Mouse (Mus musculus): Measurements from ENCODE around the gene Eef1e1. TPM values are rescaled to one million over a fixed set of nuclear protein-coding genes. Genes with fewer than 3 reads are reported as not detected.
"Not testable (repeated sequence)": the region's sequence is repeated elsewhere in the genome, so short reads cannot be mapped to it uniquely, and the experiment has no call there.

The Eef1e1 gene
- 4.5 and 6.1 TPM in 2 replicates for polyA plus RNA-seq (2012; rRNA removed)

- H3K27me3 ChIP-seq (ENCODE audit: control insufficient read depth, insufficient read depth, low read length) = no peaks in the 10 kb centered on the region
- peak within 1 kb of the TSS; percentile 51; the same call in 1 of the 2 replicates for H3K27ac ChIP-seq (ENCODE audit: insufficient read depth, low read length)
- peaks cover 16% of the 10 kb centered on the region for H3K36me3 ChIP-seq (ENCODE audit: control insufficient read depth, insufficient read depth, low read length)
- peak; percentile 89 to 96 for DNase-seq (ENCODE audit: low read depth in 1 of 2, low spot score in 2 of 2)
- peaks cover 3% of the 10 kb centered on the region; the same call in 1 of the 2 replicates for H3K4me1 ChIP-seq (ENCODE audit: control insufficient read depth, insufficient read depth, insufficient read length)
- H3K4me3 ChIP-seq (ENCODE audit: extremely low read depth, insufficient read depth, insufficient read length) = peak within 1 kb of the TSS; percentile 91
- TF ChIP-seq POLR2A (IDR thresholded peaks at IDR 0.05; ENCODE audit: low read depth, low read length) = peak; percentile 58
- peak; percentile 18; the same call in 1 of the 2 replicates for TF ChIP-seq CTCF (IDR thresholded peaks at IDR 0.05; ENCODE audit: extremely low read depth, insufficient read depth, insufficient read length, insufficient replicate concordance)
- 1% methylated on average over 59 of the region's 59 CpGs for WGBS
These were observed at the start of gene Eef1e1 for GRCm38 (mm10) chr13:38658528-38659280. Gene Eef1e1, minus strand, starts transcription at chr13:38659058.

GRCm38 (mm10) chr13:38690845-38691244, 32.0 kb upstream of the Eef1e1 start:
- no peak overlapping the region for H3K4me3 ChIP-seq (ENCODE audit: extremely low read depth, insufficient read depth, insufficient read length)
- no peak overlapping the region for H3K27ac ChIP-seq (ENCODE audit: insufficient read depth, low read length)
- H3K36me3 ChIP-seq (ENCODE audit: control insufficient read depth, insufficient read depth, low read length) = no peaks in the 10 kb centered on the region
- no peaks in the 10 kb centered on the region for H3K4me1 ChIP-seq (ENCODE audit: control insufficient read depth, insufficient read depth, insufficient read length)
- 85% methylated on average over 6 of the region's 6 CpGs for WGBS
- H3K27me3 ChIP-seq (ENCODE audit: control insufficient read depth, insufficient read depth, low read length) = no peaks in the 10 kb centered on the region
- DNase-seq (ENCODE audit: low read depth in 1 of 2, low spot score in 2 of 2) = no peak
- TF ChIP-seq POLR2A (IDR thresholded peaks at IDR 0.05; ENCODE audit: low read depth, low read length) (no peak), CTCF (IDR thresholded peaks at IDR 0.05; ENCODE audit: extremely low read depth, insufficient read depth, insufficient read length, insufficient replicate concordance) (no peak)

- no peak for DNase-seq (ENCODE audit: low read depth in 1 of 2, low spot score in 2 of 2)
- Histone ChIP-seq H3K27me3 (ENCODE audit: control insufficient read depth, insufficient read depth, low read length) (no peaks in the 10 kb centered on the region), H3K4me3 (ENCODE audit: extremely low read depth, insufficient read depth, insufficient read length) (no peak overlapping the region), H3K4me1 (ENCODE audit: control insufficient read depth, insufficient read depth, insufficient read length) (no peaks in the 10 kb centered on the region), H3K27ac (ENCODE audit: insufficient read depth, low read length) (no peak overlapping the region), H3K36me3 (ENCODE audit: control insufficient read depth, insufficient read depth, low read length) (no peaks in the 10 kb centered on the region)
- 40% methylated on average over 3 of the region's 3 CpGs for WGBS
- TF ChIP-seq POLR2A (IDR thresholded peaks at IDR 0.05; ENCODE audit: low read depth, low read length) = no peak
- TF ChIP-seq CTCF (IDR thresholded peaks at IDR 0.05; ENCODE audit: extremely low read depth, insufficient read depth, insufficient read length, insufficient replicate concordance) = no peak
These were observed 31.2 kb upstream of the Eef1e1 start for GRCm38 (mm10) chr13:38690028-38690427.

GRCm38 (mm10) chr13:38688761-38689160, 29.9 kb upstream of the Eef1e1 start:
- TF ChIP-seq CTCF (IDR thresholded peaks at IDR 0.05; ENCODE audit: extremely low read depth, insufficient read depth, insufficient read length, insufficient replicate concordance) = no peak
- no peak for TF ChIP-seq POLR2A (IDR thresholded peaks at IDR 0.05; ENCODE audit: low read depth, low read length)
- no peak for DNase-seq (ENCODE audit: low read depth in 1 of 2, low spot score in 2 of 2)
- H3K27me3 ChIP-seq (ENCODE audit: control insufficient read depth, insufficient read depth, low read length) = no peaks in the 10 kb centered on the region
- H3K4me1 ChIP-seq (ENCODE audit: control insufficient read depth, insufficient read depth, insufficient read length) = no peaks in the 10 kb centered on the region
- no peak overlapping the region for H3K27ac ChIP-seq (ENCODE audit: insufficient read depth, low read length)
- no peaks in the 10 kb centered on the region for H3K36me3 ChIP-seq (ENCODE audit: control insufficient read depth, insufficient read depth, low read length)
- 86% methylated on average over 11 of the region's 11 CpGs for WGBS
- H3K4me3 ChIP-seq (ENCODE audit: extremely low read depth, insufficient read depth, insufficient read length) = no peak overlapping the region

- Histone ChIP-seq H3K4me3 (ENCODE audit: extremely low read depth, insufficient read depth, insufficient read length) (no peak overlapping the region), H3K4me1 (ENCODE audit: control insufficient read depth, insufficient read depth, insufficient read length) (no peaks in the 10 kb centered on the region), H3K27me3 (ENCODE audit: control insufficient read depth, insufficient read depth, low read length) (no peaks in the 10 kb centered on the region), H3K27ac (ENCODE audit: insufficient read depth, low read length) (no peak overlapping the region), H3K36me3 (ENCODE audit: control insufficient read depth, insufficient read depth, low read length) (no peaks in the 10 kb centered on the region)
- 89% methylated on average over 9 of the region's 9 CpGs for WGBS
- no peak for TF ChIP-seq CTCF (IDR thresholded peaks at IDR 0.05; ENCODE audit: extremely low read depth, insufficient read depth, insufficient read length, insufficient replicate concordance)
- no peak for TF ChIP-seq POLR2A (IDR thresholded peaks at IDR 0.05; ENCODE audit: low read depth, low read length)
- DNase-seq (ENCODE audit: low read depth in 1 of 2, low spot score in 2 of 2) = no peak
These were observed 13.5 kb upstream of the Eef1e1 start for GRCm38 (mm10) chr13:38672336-38672735.

GRCm38 (mm10) chr13:38671451-38671850, 12.6 kb upstream of the Eef1e1 start:
- not testable (repeated sequence) for H3K27ac ChIP-seq (ENCODE audit: insufficient read depth, low read length); H3K4me3 ChIP-seq (ENCODE audit: extremely low read depth, insufficient read depth, insufficient read length); H3K4me1 ChIP-seq (ENCODE audit: control insufficient read depth, insufficient read depth, insufficient read length); H3K27me3 ChIP-seq (ENCODE audit: control insufficient read depth, insufficient read depth, low read length); H3K36me3 ChIP-seq (ENCODE audit: control insufficient read depth, insufficient read depth, low read length); DNase-seq (ENCODE audit: low read depth in 1 of 2, low spot score in 2 of 2)
- WGBS = 92% methylated on average over 6 of the region's 6 CpGs

- H3K4me1 ChIP-seq (ENCODE audit: control insufficient read depth, insufficient read depth, insufficient read length) = no peaks in the 10 kb centered on the region
- no peak overlapping the region for H3K4me3 ChIP-seq (ENCODE audit: extremely low read depth, insufficient read depth, insufficient read length)
- no peaks in the 10 kb centered on the region for H3K36me3 ChIP-seq (ENCODE audit: control insufficient read depth, insufficient read depth, low read length)
- no peak overlapping the region for H3K27ac ChIP-seq (ENCODE audit: insufficient read depth, low read length)
- DNase-seq (ENCODE audit: low read depth in 1 of 2, low spot score in 2 of 2) = no peak
- H3K27me3 ChIP-seq (ENCODE audit: control insufficient read depth, insufficient read depth, low read length) = no peaks in the 10 kb centered on the region
- TF ChIP-seq POLR2A (IDR thresholded peaks at IDR 0.05; ENCODE audit: low read depth, low read length) (no peak), CTCF (IDR thresholded peaks at IDR 0.05; ENCODE audit: extremely low read depth, insufficient read depth, insufficient read length, insufficient replicate concordance) (no peak)
These were observed 11.2 kb upstream of the Eef1e1 start for GRCm38 (mm10) chr13:38670051-38670450.

All from spleen, adult 2 months (tissue).